Mouse (Mus musculus) lung, postnatal 4 days (tissue): Measurements from ENCODE around the gene Mri1.

Source experiments
- DNase-seq, 2 experiments: peaks; one replicate each; pipeline ENCODE4 v3.0.0; 2021

Mri1 gene

DNA sequence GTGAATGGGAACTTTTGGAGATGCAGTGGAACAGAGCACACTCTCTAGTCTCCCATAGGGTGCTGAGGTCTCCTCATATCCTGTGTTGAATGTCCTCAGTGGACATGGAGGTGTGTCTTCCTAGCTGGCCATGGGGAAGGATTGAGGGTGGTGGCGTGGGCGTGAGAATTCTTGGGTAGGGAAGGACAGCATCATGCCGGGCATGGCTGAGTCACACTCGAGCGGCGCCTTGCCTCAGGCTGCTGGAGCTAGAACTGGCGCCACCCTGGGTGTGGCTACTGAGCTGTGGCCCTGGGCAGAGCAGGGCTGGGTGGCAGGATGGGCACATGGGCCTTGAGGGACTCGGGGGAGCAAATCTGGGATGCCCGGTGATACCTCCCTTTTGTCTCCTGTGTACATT lies 54.7 kb downstream of the Mri1 start:
- DNase-seq: peak; percentile 81 to 86

GRCm38 (mm10) chr8:84201545-84202245 lies 55.4 kb downstream of the Mri1 start:
- peak; percentile 85 for DNase-seq

DNA sequence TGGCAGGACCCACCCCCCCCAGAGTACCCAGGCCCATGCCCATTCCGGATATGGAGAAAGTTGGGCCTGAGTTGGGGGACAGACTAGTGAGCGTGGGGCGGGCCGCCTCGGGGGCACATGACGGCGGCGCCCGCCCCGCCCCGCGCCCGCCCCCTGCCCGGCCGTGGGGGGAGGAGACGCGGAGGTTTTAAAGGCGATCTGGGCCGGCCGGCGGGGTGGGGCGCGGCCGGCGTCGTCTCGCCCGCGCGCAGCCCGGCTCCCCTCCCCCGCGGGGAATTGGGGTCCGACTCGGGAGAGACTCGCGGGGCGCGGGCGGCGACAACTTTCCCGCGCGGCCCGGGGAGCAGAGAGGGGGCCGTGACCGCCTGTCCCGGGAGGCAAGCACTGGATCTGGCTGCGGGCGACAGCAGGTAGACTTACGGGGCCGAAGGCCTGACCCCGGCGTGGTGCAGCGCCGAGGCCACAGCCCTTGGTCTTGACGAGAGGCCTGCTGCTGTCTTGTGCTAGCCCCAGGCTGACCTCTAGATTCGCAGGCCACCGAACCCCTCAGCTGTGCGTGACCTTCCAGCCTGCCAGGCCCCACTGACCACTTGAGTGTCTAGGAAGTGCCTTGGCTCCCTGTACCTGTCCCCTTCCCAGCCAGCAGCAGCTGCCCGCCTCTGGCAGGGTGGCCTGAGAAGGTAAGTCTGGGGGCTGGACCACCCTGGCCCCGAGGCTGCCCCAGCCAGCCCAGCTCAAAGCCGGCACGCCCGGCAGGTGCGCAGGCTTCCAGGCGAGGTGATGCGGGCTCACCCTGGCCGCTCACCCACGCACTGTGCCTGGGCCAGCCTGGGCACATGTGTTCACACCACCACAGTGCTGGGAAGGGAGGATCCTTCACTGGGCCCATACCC lies 56.2 kb downstream of the Mri1 start:
- DNase-seq: peak; percentile 91 to 92

DNA sequence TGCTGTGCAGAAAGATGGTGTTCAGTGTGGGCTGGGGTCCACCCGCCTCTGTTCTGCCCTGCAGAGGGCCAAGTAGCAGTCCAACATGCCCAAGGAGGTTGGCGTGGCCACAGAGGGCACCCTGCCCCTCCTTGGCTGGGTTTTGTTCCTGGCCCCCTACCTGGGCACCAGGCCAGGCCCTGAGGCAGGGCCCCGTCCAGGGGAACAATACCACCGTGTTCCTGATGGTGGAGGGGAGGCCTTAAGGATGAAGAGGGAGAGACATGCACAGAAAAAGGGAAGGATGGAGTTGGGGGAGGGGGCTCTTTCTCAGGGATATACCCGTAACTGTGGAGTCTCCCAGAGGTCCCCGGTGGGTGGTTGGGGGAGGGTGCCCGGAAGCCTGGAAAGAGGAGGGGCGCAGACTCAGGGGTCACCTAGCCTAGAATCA lies 57.0 kb downstream of the Mri1 start:
- peak; percentile 45 to 68 for DNase-seq
